Mouse (Mus musculus): ENCODE data around the gene Krtap17-1.

- TF ChIP-seq CTCF (IDR thresholded peaks at IDR 0.05; ENCODE audit: control insufficient read depth, insufficient read depth, low read length): no peak
- no peak for TF ChIP-seq POLR2A (IDR thresholded peaks at IDR 0.05; ENCODE audit: borderline replicate concordance, control insufficient read depth, low read depth, low read length)
Measured at GRCm38 (mm10) chr11:99999091-99999490, 5.3 kb upstream of the Krtap17-1 start.

Measured in bone marrow, adult 2 months (tissue).